Mouse (Mus musculus) heart, postnatal 0 days (tissue): ENCODE data around the gene Hist2h2aa2.
"Not testable (repeated sequence)": the region's sequence is repeated elsewhere in the genome, so short reads cannot be mapped to it uniquely, and the experiment has no call there.

ENCODE experiments used
- CTCF ChIP-seq: IDR thresholded peaks from 2 replicates; pipeline ENCODE4 v1.5.1; 2016; ENCODE audit warnings: antibody characterized with exemption, control low read depth, low read depth
- EP300 ChIP-seq: IDR thresholded peaks from 2 replicates; pipeline ENCODE4 v1.6.1; 2016; ENCODE audit warnings: antibody characterized with exemption, low read depth

GRCm38 (mm10) chr3:96246018-96246417 is 5.9 kb upstream of the Hist2h2aa2 start:
- not testable (repeated sequence) for TF ChIP-seq CTCF, EP300
